Mouse (Mus musculus) neural tube, embryonic 12.5 days (tissue): ENCODE results near the gene Tipin. TPM values are rescaled to one million over a fixed set of nuclear protein-coding genes. Genes with fewer than 3 reads are reported as not detected.

Experiments
- polyA plus RNA-seq: library from polyadenylated mRNA; unstranded; fragments of >200 nt; fragmentation: Nextera tagmentation; extraction: Ambion mirVana; gene quantifications from 2 replicates; pipeline ENCODE4 v1.2.1, GENCODE M21; 2016

The Tipin gene
- polyA plus RNA-seq, 1 experiment from 2014 or later = 159 TPM

Other genes with a start within 250 kb of the Tipin start
- not detected in 2 replicates for gene Lctl, start 164.4 kb upstream of the Tipin start, polyA plus RNA-seq
- 18.3 and 18.9 TPM in 2 replicates for gene Zwilch, start 108.5 kb upstream of the Tipin start, polyA plus RNA-seq
- gene Rpl4, start 108.2 kb upstream of the Tipin start, polyA plus RNA-seq = 801 and 813 TPM in 2 replicates
- 34.4 and 35.0 TPM in 2 replicates for gene Snapc5, start 102.3 kb upstream of the Tipin start, polyA plus RNA-seq
- gene Uchl4, start 46.4 kb upstream of the Tipin start, polyA plus RNA-seq = 2.9 and 3.0 TPM in 2 replicates
- 64.1 and 67.4 TPM in 2 replicates for gene Map2k1, start 27.9 kb upstream of the Tipin start, polyA plus RNA-seq
- 21.4 and 21.9 TPM in 2 replicates for gene Dis3l, start 59.7 kb downstream of the Tipin start, polyA plus RNA-seq
- gene Megf11, start 104.0 kb downstream of the Tipin start, polyA plus RNA-seq = 10.8 and 12.5 TPM in 2 replicates